14 mouse cellular contexts compared by ENCODE assay signal in genomic region chr2:130043835-130044234, GRCm38 (mm10). TPM values are rescaled to one million over a fixed set of nuclear protein-coding genes. Genes with fewer than 3 reads are reported as not detected.
"Had no signal": no experiment of that assay in that cellular context is flagged by ENCODE, and none has a peak within 500 bp of the region (broad histone marks: within the 10 kb centered on the region; RNA-seq: fewer than 3 reads in every experiment).

No protein-coding gene starts in this region.

- H3K4me3 ChIP-seq: limb, embryonic 15.5 days; liver, embryonic 12.5 days; midbrain, embryonic 13.5 days; neural tube, embryonic 13.5 days had no signal

- DNase-seq: kidney, adult 9 months; kidney, postnatal 36 days; layer of hippocampus, adult 9-11 months; layer of hippocampus, postnatal 36 days; lung, embryonic 14.5 days; lung, postnatal 10 days; lung, postnatal 4 days had no signal

- H3K9me3 ChIP-seq: limb, embryonic 15.5 days; liver, embryonic 12.5 days; midbrain, embryonic 13.5 days; neural tube, embryonic 13.5 days had no signal

- ATAC-seq: liver, embryonic 12.5 days; midbrain, embryonic 13.5 days had no signal

- H3K27me3 ChIP-seq: limb, embryonic 15.5 days; liver, embryonic 12.5 days; midbrain, embryonic 13.5 days; neural tube, embryonic 13.5 days had no signal

- H3K4me1 ChIP-seq: limb, embryonic 15.5 days; liver, embryonic 12.5 days; midbrain, embryonic 13.5 days; neural tube, embryonic 13.5 days had no signal

- H3K9ac ChIP-seq: limb, embryonic 15.5 days; liver, embryonic 12.5 days; lung, embryonic 14.5 days; midbrain, embryonic 13.5 days; neural tube, embryonic 13.5 days had no signal

- H3K4me2 ChIP-seq: limb, embryonic 15.5 days; liver, embryonic 12.5 days; lung, embryonic 14.5 days; midbrain, embryonic 13.5 days; neural tube, embryonic 13.5 days had no signal

- H3K36me3 ChIP-seq: limb, embryonic 15.5 days; liver, embryonic 12.5 days; midbrain, embryonic 13.5 days; neural tube, embryonic 13.5 days had no signal

- H3K27ac ChIP-seq: kidney, postnatal 0 days; limb, embryonic 15.5 days; liver, embryonic 12.5 days; midbrain, embryonic 13.5 days; neural tube, embryonic 13.5 days; stomach, postnatal 0 days had no signal

RNA-seq across cellular contexts. Expression of gene Tgm3, which starts 31.7 kb away (rescaled TPM):
- polyA plus RNA-seq: kidney, postnatal 0 days; liver, embryonic 12.5 days; liver, embryonic 16.5 days; midbrain, embryonic 13.5 days had no signal
